Comparison of ENCODE assay signal across 8 mouse cellular contexts in genomic region chr12:86882279-86883018, GRCm38 (mm10). TPM values are rescaled to one million over a fixed set of nuclear protein-coding genes. Genes with fewer than 3 reads are reported as not detected.
DNase-seq lines count a peak whose midpoint lies in the region; ATAC-seq and TF ChIP-seq lines count a peak whose summit lies in the region.

No protein-coding gene starts in this region.

- H3K4me3 ChIP-seq in limb, embryonic 11.5 days (ENCODE audit: low read depth, low read length), result peak overlapping the region; percentile 89
- H3K4me3 ChIP-seq in midbrain, embryonic 14.5 days (replicated peaks; ENCODE audit: low read depth, low read length), result peak overlapping the region; percentile 98
- peak overlapping the region; percentile 91 for H3K4me3 ChIP-seq in stomach, postnatal 0 days (ENCODE audit: low read depth, low read length)

- peaks cover 29% of the 10 kb centered on the region for H3K4me1 ChIP-seq in limb, embryonic 11.5 days (ENCODE audit: control insufficient read depth, insufficient read depth, low read length)
- peaks cover 47% of the 10 kb centered on the region for H3K4me1 ChIP-seq in midbrain, embryonic 14.5 days (ENCODE audit: control insufficient read depth, insufficient read depth, low read length)
- peaks cover 10% of the 10 kb centered on the region for H3K4me1 ChIP-seq in stomach, postnatal 0 days (replicated peaks; ENCODE audit: control insufficient read depth, insufficient read depth)

- TF ChIP-seq EP300 in stomach, postnatal 0 days (optimal IDR thresholded peaks at IDR 0.05), result no peak

- peak; percentile 60 for DNase-seq in ovary, postnatal 14 days (ENCODE audit: low spot score)
- DNase-seq in ovary, postnatal 10 days (ENCODE audit: low spot score), result no peak
- DNase-seq in cerebellum, postnatal 14 days, result peak; percentile 84 to 86
- peak; percentile 72 for DNase-seq in gastrocnemius, adult 18-20 months (ENCODE audit: low spot score)
- peak; percentile 66 for DNase-seq in induced T-regulatory cell, adult 2 months (ENCODE audit: low read depth)
- DNase-seq in limb, embryonic 11.5 days (ENCODE audit: low spot score), result peak; percentile 66
- peak; percentile 78 for DNase-seq in midbrain, embryonic 14.5 days
- DNase-seq in stomach, postnatal 0 days (ENCODE audit: low spot score), result peak; percentile 69

- TF ChIP-seq CTCF in stomach, postnatal 0 days (IDR thresholded peaks at IDR 0.05; ENCODE audit: low read depth), result peak; percentile 8; the same call in 1 of the 2 replicates

- WGBS in limb, embryonic 11.5 days, result under 1% methylated on average over 58 of the region's 59 CpGs
- WGBS in midbrain, embryonic 14.5 days, result under 1% methylated on average over 59 of the region's 59 CpGs
- WGBS in stomach, postnatal 0 days, result under 1% methylated on average over 59 of the region's 59 CpGs

- H3K9ac ChIP-seq in limb, embryonic 11.5 days (ENCODE audit: low read length), result peak overlapping the region; percentile 93
- H3K9ac ChIP-seq in midbrain, embryonic 14.5 days (replicated peaks; ENCODE audit: low read length), result peak overlapping the region; percentile 100
- peak overlapping the region; percentile 89 for H3K9ac ChIP-seq in stomach, postnatal 0 days (ENCODE audit: low read length)

- ATAC-seq in limb, embryonic 11.5 days (ENCODE audit: insufficient number of reproducible peaks, low FRiP score, low TSS enrichment, low read depth), result no peak
- no peak for ATAC-seq in midbrain, embryonic 14.5 days (ENCODE audit: low FRiP score, low TSS enrichment)
- peak; percentile 10 for ATAC-seq in stomach, postnatal 0 days (ENCODE audit: low FRiP score, low TSS enrichment)

- no peaks in the 10 kb centered on the region for H3K36me3 ChIP-seq in limb, embryonic 11.5 days (ENCODE audit: control insufficient read depth, insufficient read depth, low read length)
- peaks cover 22% of the 10 kb centered on the region; the same call in 1 of the 2 replicates for H3K36me3 ChIP-seq in midbrain, embryonic 14.5 days (ENCODE audit: control insufficient read depth, insufficient read depth, low read length)
- peaks cover 4% of the 10 kb centered on the region; the same call in 1 of the 2 replicates for H3K36me3 ChIP-seq in stomach, postnatal 0 days (ENCODE audit: control insufficient read depth, insufficient read depth, low read length)

- no peaks in the 10 kb centered on the region for H3K9me3 ChIP-seq in limb, embryonic 11.5 days (ENCODE audit: control insufficient read depth, low read length)
- no peaks in the 10 kb centered on the region for H3K9me3 ChIP-seq in midbrain, embryonic 14.5 days (ENCODE audit: control insufficient read depth, low read length)
- no peaks in the 10 kb centered on the region for H3K9me3 ChIP-seq in stomach, postnatal 0 days (ENCODE audit: control insufficient read depth, low read length)

- H3K27me3 ChIP-seq in limb, embryonic 11.5 days (ENCODE audit: control insufficient read depth, insufficient read depth, low read length), result no peaks in the 10 kb centered on the region
- no peaks in the 10 kb centered on the region for H3K27me3 ChIP-seq in midbrain, embryonic 14.5 days (ENCODE audit: control insufficient read depth, insufficient read depth, low read length)
- no peaks in the 10 kb centered on the region for H3K27me3 ChIP-seq in stomach, postnatal 0 days (ENCODE audit: control insufficient read depth, insufficient read depth, low read length)

- H3K4me2 ChIP-seq in limb, embryonic 11.5 days (ENCODE audit: low read depth, severe bottlenecking), result peak overlapping the region; percentile 97
- peak overlapping the region; percentile 82 for H3K4me2 ChIP-seq in midbrain, embryonic 14.5 days (ENCODE audit: low read length)
- H3K4me2 ChIP-seq in stomach, postnatal 0 days (replicated peaks; ENCODE audit: low read depth), result peak overlapping the region; percentile 94

- H3K27ac ChIP-seq in limb, embryonic 11.5 days (replicated peaks; ENCODE audit: low read depth, low read length), result no peak overlapping the region
- peak overlapping the region; percentile 98 for H3K27ac ChIP-seq in midbrain, embryonic 14.5 days (replicated peaks; ENCODE audit: low read depth, low read length)
- peak overlapping the region; percentile 100 for H3K27ac ChIP-seq in stomach, postnatal 0 days (replicated peaks)

RNA-seq across cellular contexts. Expression of gene Irf2bpl, which starts 2.1 kb away (rescaled TPM):
- 10 to 100 TPM; 20.3 to 24.8 TPM for total RNA-seq in gastrocnemius, adult 18-20 months (2021)
- 17.9 and 22.0 TPM in 2 replicates for polyA plus RNA-seq in limb, embryonic 11.5 days (2014; fragmentation: Nextera tagmentation; extraction: Ambion mirVana)
- 71.6 and 80.2 TPM in 2 replicates for polyA plus RNA-seq in midbrain, embryonic 14.5 days (2014; fragmentation: Nextera tagmentation; extraction: Ambion mirVana)
- 19.1 and 19.8 TPM in 2 replicates for polyA plus RNA-seq in stomach, postnatal 0 days (2015; fragmentation: Nextera tagmentation; extraction: Ambion mirVana)
